Mouse (Mus musculus) C2C12 (cell line): ENCODE data around the gene Gar1.

Source experiments
- CEBPB ChIP-seq: IDR thresholded peaks from one replicate; pipeline ENCODE4 v1.6.1; 2011; ENCODE audit warnings: low read depth, mild to moderate bottlenecking, control low read depth, moderate library complexity
- CTCF ChIP-seq: IDR thresholded peaks from one replicate; pipeline ENCODE4 v1.5.1; 2011; ENCODE audit not compliant: control insufficient read depth, insufficient read depth, insufficient read length
- MAX ChIP-seq: IDR thresholded peaks from one replicate; pipeline ENCODE4 v1.6.1; 2011; ENCODE audit warnings: mild to moderate bottlenecking, control low read depth
- USF1 ChIP-seq: IDR thresholded peaks from one replicate; pipeline ENCODE4 v1.6.1; 2011; ENCODE audit warnings: low read depth, mild to moderate bottlenecking, control low read depth, moderate library complexity

DNA sequence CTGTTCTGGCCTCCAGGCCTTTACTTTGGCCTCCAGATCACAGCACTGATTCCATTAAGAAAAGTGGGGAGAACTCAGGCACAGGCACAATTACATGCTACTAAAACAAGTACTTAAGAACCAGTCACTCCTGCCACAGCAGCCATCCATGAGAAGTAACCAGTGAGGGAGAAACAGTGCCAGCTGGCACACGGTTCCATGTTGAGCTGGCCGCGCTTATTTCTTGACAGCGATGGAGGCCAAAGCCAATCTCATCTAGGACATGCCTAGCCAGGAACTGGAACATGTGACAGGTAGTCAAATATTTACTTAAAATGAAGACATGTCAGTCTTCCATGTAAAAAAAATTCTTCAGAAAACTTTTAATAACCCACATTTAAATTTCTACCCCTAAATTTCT, 7.0 kb downstream of the Gar1 start:
- TF ChIP-seq CTCF = no peak
- no peak for TF ChIP-seq USF1
- no peak for TF ChIP-seq CEBPB
- TF ChIP-seq MAX = no peak
